Mouse (Mus musculus) limb, embryonic 14.5 days (tissue): ENCODE measurements around the gene Safb. TPM values are rescaled to one million over a fixed set of nuclear protein-coding genes. Genes with fewer than 3 reads are reported as not detected.

Experiments
- ATAC-seq: fragments of 200-750 bp; cut with Nextera tagmentation; 2 replicates; pipeline ENCODE4 v1.8.0; 2017; ENCODE audit warnings: low read depth, moderate number of reproducible peaks, moderate TSS enrichment; ENCODE audit not compliant: low FRiP score
- DNase-seq: peaks from one replicate; pipeline ENCODE4 v3.0.0-alpha.2; 2015; ENCODE audit warnings: low spot score
- H3K27ac ChIP-seq: fragments of 300-500 bp; sonication (generic); replicated peaks from 2 replicates; pipeline ENCODE4 v1.5.1; 2014; ENCODE audit warnings: low read depth, mild to moderate bottlenecking, low read length, moderate library complexity, mixed read lengths
- H3K27me3 ChIP-seq: fragments of 300-500 bp; sonication (generic); 2 replicates; pipeline ENCODE4 v1.6.1; 2014; ENCODE audit warnings: low read length, mixed read lengths; ENCODE audit not compliant: control insufficient read depth, insufficient read depth
- H3K36me3 ChIP-seq: fragments of 300-500 bp; sonication (generic); 2 replicates; pipeline ENCODE4 v1.6.1; 2014; ENCODE audit warnings: mild to moderate bottlenecking, low read length, moderate library complexity, mixed read lengths; ENCODE audit not compliant: control insufficient read depth, insufficient read depth
- H3K4me1 ChIP-seq: fragments of 300-500 bp; sonication (generic); 2 replicates; pipeline ENCODE4 v1.6.1; 2014; ENCODE audit warnings: antibody characterized with exemption, low read length, mixed read lengths; ENCODE audit not compliant: control insufficient read depth, insufficient read depth
- H3K4me2 ChIP-seq: fragments of 300-500 bp; sonication (generic); replicated peaks from 2 replicates; pipeline ENCODE4 v1.6.1; 2014; ENCODE audit warnings: low read depth, mild to moderate bottlenecking, low read length, moderate library complexity; ENCODE audit not compliant: severe bottlenecking
- H3K4me3 ChIP-seq: fragments of 300-500 bp; sonication (generic); replicated peaks from 2 replicates; pipeline ENCODE4 v1.5.1; 2014; ENCODE audit warnings: low read length
- H3K9ac ChIP-seq: fragments of 300-500 bp; sonication (generic); 2 replicates; pipeline ENCODE4 v1.6.1; 2014; ENCODE audit warnings: mild to moderate bottlenecking, low read depth, low read length, moderate library complexity; ENCODE audit not compliant: severe bottlenecking
- H3K9me3 ChIP-seq: fragments of 300-500 bp; sonication (generic); 2 replicates; pipeline ENCODE4 v1.6.1; 2016; ENCODE audit warnings: low read length; ENCODE audit not compliant: control insufficient read depth
- POLR2A ChIP-seq: fragments of 200-500 bp; IDR thresholded peaks from 2 replicates; pipeline ENCODE4 v1.8.0; 2012; ENCODE audit warnings: inconsistent platforms, mild to moderate bottlenecking, moderate library complexity, borderline replicate concordance; ENCODE audit not compliant: insufficient read depth, insufficient read length; ENCODE audit errors: extremely low read depth
- WGBS: fragments of 180-500 bp; shearing (Covaris S2); extraction: QIAGEN DNeasy Blood & Tissue Kit; methylation state at CpG from one replicate; pipeline ENCODE4 v1.1.7; 2014; 5-methylcytosine and 5-hydroxymethylcytosine counted together
- polyA plus RNA-seq, 2 experiments: library from polyadenylated mRNA; depleted of rRNA in 1 of 2; stranded (reverse) in 1 of 2; unstranded in 1 of 2; fragments of >200 nt; fragmentation: Nextera tagmentation in 1 of 2; extraction: Ambion mirVana in 1 of 2; gene quantifications; 2 replicates each; pipeline versions ENCODE4 v1.2.1 to v1.2.3; 2012 to 2014

The Safb gene
- polyA plus RNA-seq, 2 experiments, result 71.8 to 169 TPM

DNA sequence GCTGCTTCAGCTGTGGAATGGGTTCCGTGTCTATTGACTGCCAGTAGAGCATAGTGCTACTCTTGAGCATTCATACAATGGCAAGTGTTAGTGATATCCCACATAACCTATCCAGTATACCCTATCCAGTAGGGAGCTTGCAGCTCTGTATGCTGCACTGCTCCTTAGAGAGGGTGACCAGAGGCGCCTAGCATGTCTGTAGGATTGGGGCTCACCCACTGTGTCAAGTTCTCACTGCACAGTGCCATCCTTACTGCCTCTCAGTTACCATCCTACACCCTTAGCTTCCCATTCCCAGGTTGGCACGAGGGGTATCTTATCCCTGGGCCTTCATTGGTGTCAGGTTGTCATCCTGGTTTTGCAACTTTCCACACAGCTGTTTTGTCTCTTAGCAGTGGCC is 19.8 kb downstream of the Safb start:
- peaks cover 81% of the 10 kb centered on the region for H3K36me3 ChIP-seq
- ATAC-seq (no peak), DNase-seq (no peak)
- H3K4me2 ChIP-seq, result no peak overlapping the region
- H3K9ac ChIP-seq, result no peak overlapping the region
- 92% methylated on average over 3 of the region's 3 CpGs for WGBS
- no peak overlapping the region for H3K4me3 ChIP-seq
- no peaks in the 10 kb centered on the region for H3K27me3 ChIP-seq
- no peaks in the 10 kb centered on the region for H3K9me3 ChIP-seq
- TF ChIP-seq POLR2A, result no peak
- H3K4me1 ChIP-seq, result peaks cover 6% of the 10 kb centered on the region; the same call in 1 of the 2 replicates
- no peak overlapping the region for H3K27ac ChIP-seq

DNA sequence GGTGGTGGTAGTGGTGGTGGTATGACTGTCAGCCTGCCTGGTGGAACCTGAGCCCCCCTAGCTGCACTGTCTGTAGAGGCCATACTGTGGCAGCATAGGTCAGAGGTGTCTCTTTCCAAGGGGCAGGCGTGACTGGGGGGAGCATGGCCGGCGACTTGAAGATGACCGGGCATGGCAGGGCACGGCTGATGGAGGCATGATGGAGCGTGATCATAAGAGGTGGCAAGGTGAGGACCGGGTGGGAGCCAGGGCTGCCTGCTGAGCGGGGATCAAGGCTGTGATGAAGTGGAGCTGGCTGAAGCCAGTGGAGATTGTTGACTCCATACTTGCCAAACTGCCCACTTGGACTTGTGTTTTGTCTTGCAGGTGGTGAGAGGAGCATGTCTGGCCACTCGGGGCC is 20.8 kb downstream of the Safb start:
- Histone ChIP-seq H3K36me3 (peaks cover 71% of the 10 kb centered on the region), H3K9me3 (no peaks in the 10 kb centered on the region), H3K4me2 (no peak overlapping the region), H3K27ac (no peak overlapping the region), H3K9ac (no peak overlapping the region), H3K27me3 (no peaks in the 10 kb centered on the region), H3K4me1 (peaks cover 10% of the 10 kb centered on the region; the same call in 1 of the 2 replicates), H3K4me3 (no peak overlapping the region)
- DNase-seq, result no peak
- WGBS, result 91% methylated on average over 9 of the region's 9 CpGs
- TF ChIP-seq POLR2A, result no peak
- ATAC-seq, result no peak

DNA sequence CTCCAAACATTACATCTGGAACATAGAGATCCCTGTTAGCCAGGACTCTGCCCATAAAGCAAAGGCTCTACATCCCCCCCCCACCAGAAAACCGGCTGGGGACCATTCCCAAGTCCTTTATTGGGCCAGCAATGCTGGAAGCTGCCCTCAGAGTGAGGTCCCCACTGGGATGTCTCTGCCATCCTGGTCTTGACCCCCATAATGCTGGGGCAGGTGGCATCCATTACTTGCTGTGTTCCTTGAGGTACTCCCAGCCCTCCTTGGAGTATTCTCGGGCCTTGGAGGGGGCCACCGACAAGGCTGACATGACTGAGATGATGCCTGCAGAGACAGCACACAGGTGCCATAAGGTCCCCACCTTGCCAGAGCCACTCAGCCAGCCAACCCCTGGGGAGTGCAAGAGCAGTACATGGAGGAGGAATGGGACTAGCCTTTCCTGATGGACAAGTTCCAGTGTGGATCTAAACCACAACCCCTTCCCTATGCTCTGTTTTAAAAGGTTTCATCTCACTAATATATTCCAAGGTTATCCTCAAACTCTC is 23.0 kb downstream of the Safb start:
- Histone ChIP-seq H3K9ac (no peak overlapping the region), H3K27ac (no peak overlapping the region), H3K9me3 (no peaks in the 10 kb centered on the region), H3K4me1 (peaks cover 12% of the 10 kb centered on the region; the same call in 1 of the 2 replicates), H3K36me3 (peaks cover 50% of the 10 kb centered on the region), H3K4me3 (no peak overlapping the region), H3K4me2 (no peak overlapping the region), H3K27me3 (no peaks in the 10 kb centered on the region)
- TF ChIP-seq POLR2A, result no peak
- no peak for ATAC-seq
- DNase-seq, result no peak
- WGBS, result 67% methylated on average over 3 of the region's 3 CpGs

GRCm38 (mm10) chr17:56608699-56609098 is 24.1 kb downstream of the Safb start:
- Histone ChIP-seq H3K27ac (no peak overlapping the region), H3K9me3 (no peaks in the 10 kb centered on the region), H3K4me3 (peak overlapping the region; percentile 52), H3K4me1 (peaks cover 12% of the 10 kb centered on the region; the same call in 1 of the 2 replicates), H3K36me3 (peaks cover 39% of the 10 kb centered on the region), H3K4me2 (peak overlapping the region; percentile 67), H3K27me3 (no peaks in the 10 kb centered on the region), H3K9ac (peak overlapping the region; percentile 57)
- no peak for ATAC-seq
- no peak for DNase-seq
- WGBS, result 40% methylated on average over 5 of the region's 5 CpGs
- TF ChIP-seq POLR2A, result no peak

DNA sequence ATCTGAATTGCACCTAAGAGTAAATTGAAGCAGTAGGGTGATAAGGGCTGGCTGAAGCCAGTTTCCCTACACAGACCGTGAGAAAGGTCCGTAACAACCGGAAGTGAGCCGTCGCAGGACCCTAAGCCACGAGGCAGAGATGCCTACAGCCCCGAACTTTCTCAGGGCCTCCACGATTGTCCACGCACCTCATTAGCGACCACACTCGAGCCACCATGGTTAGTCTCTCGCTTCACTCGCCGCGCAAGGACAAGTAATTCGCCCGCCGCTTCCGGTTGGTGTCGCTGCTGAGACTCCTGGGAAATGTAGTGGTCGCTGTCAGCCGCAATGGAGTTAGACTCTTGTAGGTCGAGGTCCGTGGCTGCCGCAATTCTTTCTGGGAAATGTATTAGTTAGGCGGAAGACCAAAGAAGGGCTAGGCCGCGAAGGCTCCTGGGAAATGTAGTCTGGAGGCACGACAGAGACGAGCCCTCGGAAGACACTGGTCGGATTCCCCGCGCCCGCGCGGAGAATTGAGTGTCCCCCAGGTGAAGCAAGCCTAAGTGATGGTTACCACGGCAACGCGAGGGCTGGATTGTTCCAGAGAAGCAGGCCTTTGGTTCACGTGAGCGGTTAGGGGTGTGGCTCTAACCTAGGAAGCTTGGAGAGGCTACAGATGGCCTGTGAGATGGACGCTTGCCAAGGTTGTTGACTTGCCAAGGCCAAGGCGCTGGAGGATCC is 25.0 kb downstream of the Safb start, which contains the start of gene 2410015M20Rik:
Gene 2410015M20Rik, minus strand, starts transcription at position 320 of the 720 bp plus-strand sequence.
- H3K4me3 ChIP-seq, result peak within 1 kb of the TSS; percentile 52
- peaks cover 16% of the 10 kb centered on the region for H3K4me1 ChIP-seq
- WGBS, result 1% methylated on average over 44 of the region's 44 CpGs
- peak within 1 kb of the TSS; percentile 69 for H3K27ac ChIP-seq
- DNase-seq (peak; percentile 98), ATAC-seq (peak; percentile 89)
- H3K9ac ChIP-seq, result peak within 1 kb of the TSS; percentile 57
- H3K27me3 ChIP-seq, result no peaks in the 10 kb centered on the region
- peak within 1 kb of the TSS; percentile 67 for H3K4me2 ChIP-seq
- peaks cover 35% of the 10 kb centered on the region for H3K36me3 ChIP-seq
- TF ChIP-seq POLR2A, result no peak
- no peaks in the 10 kb centered on the region for H3K9me3 ChIP-seq
